Mouse (Mus musculus) olfactory bulb, adult 2 months (tissue): ENCODE results near the gene Ccdc30. TPM values are rescaled to one million over a fixed set of nuclear protein-coding genes. Genes with fewer than 3 reads are reported as not detected.

Source experiments
- H3K27ac ChIP-seq: fragments of 200-500 bp; 2 replicates; pipeline ENCODE4 v1.5.1; 2012; ENCODE audit warnings: low read depth, low read length; ENCODE audit not compliant: insufficient read depth
- H3K4me1 ChIP-seq: fragments of 200-500 bp; 2 replicates; pipeline ENCODE4 v1.6.1; 2012; ENCODE audit warnings: low read length; ENCODE audit not compliant: control insufficient read depth, insufficient read depth
- H3K4me3 ChIP-seq: fragments of 200-500 bp; 2 replicates; pipeline ENCODE4 v1.5.1; 2012; ENCODE audit warnings: mild to moderate bottlenecking, low read depth, low read length, moderate library complexity; ENCODE audit not compliant: insufficient read depth
- CTCF ChIP-seq: fragments of 200-500 bp; IDR thresholded peaks from 2 replicates; pipeline ENCODE4 v1.5.1; 2012; ENCODE audit warnings: low read depth, mild to moderate bottlenecking, low read length, moderate library complexity; ENCODE audit not compliant: insufficient read depth
- POLR2A ChIP-seq: fragments of 200-500 bp; IDR thresholded peaks from 2 replicates; pipeline ENCODE4 v1.6.1; 2012; ENCODE audit warnings: mild to moderate bottlenecking, low read depth, low read length, moderate library complexity; ENCODE audit not compliant: insufficient read depth
- WGBS: fragments of 180-500 bp; shearing (Covaris S2); methylation state at CpG from one replicate; pipeline ENCODE4 v1.1.7; 2018; 5-methylcytosine and 5-hydroxymethylcytosine counted together
- polyA plus RNA-seq: library from polyadenylated mRNA; stranded (reverse); fragments of >200 nt; gene quantifications from 2 replicates; pipeline ENCODE4 v1.2.4, GENCODE M21; 2012; ENCODE audit warnings: low replicate concordance; ENCODE audit not compliant: missing spikeins, insufficient read depth, insufficient read length

Gene Ccdc30
- polyA plus RNA-seq, result not detected in 2 replicates

- TF ChIP-seq CTCF (no peak), POLR2A (peak; percentile 48)
- Histone ChIP-seq H3K27ac (no peak within 1 kb of the TSS), H3K4me3 (peak within 1 kb of the TSS; percentile 53), H3K4me1 (peaks cover 7% of the 10 kb centered on the region)
- under 1% methylated on average over 49 of the region's 49 CpGs for WGBS
These were observed at the start of gene Ccdc30 for GRCm38 (mm10) chr4:119415072-119415753. TSS of gene Ccdc30 (minus strand) at chr4:119415521.

DNA sequence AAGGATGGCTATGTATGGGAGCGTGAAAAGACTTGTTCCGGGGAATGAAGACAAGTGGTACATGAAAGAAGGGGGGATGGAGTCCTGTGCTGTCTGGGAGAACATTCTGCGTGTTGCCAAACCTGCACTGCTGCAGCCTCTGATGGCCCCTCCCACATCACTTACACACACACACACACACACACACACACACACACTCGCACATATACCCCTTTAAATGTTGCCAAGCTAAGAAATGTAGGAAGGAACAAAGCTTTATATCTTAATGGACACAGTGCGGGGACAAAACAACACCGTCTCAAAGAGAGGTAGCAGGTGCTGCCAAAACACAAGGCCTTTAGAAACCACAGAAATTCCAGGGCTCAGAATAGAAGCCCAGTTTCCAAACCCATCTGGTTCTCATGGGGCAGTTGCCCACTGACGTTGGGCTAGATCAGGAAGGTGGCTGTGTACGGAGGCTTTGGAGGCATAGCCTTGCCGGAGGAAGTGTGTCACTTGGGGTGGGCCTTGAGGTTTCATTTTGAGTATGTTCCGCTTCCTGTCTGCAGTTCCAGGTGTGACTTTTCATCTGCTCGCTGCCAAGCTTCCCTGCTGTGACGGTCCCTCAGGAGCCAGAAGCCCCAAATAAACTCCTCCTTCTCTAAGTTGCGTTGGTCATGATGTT, 48.6 kb upstream of the Ccdc30 start:
- peaks cover 30% of the 10 kb centered on the region for H3K4me1 ChIP-seq

GRCm38 (mm10) chr4:119462858-119463755, 47.8 kb upstream of the Ccdc30 start:
- Histone ChIP-seq H3K4me3 (no peak overlapping the region), H3K27ac (peak overlapping the region; percentile 71), H3K4me1 (peaks cover 28% of the 10 kb centered on the region)
- no peak for TF ChIP-seq CTCF
- no peak for TF ChIP-seq POLR2A
- 11% methylated on average over 11 of the region's 11 CpGs for WGBS

More for the DNA sequence above, 48.6 kb upstream of the Ccdc30 start:
- WGBS, result 59% methylated on average over 13 of the region's 13 CpGs
- H3K4me3 ChIP-seq, result no peak overlapping the region
- peak overlapping the region; percentile 71 for H3K27ac ChIP-seq
- TF ChIP-seq POLR2A (no peak), CTCF (no peak)

DNA sequence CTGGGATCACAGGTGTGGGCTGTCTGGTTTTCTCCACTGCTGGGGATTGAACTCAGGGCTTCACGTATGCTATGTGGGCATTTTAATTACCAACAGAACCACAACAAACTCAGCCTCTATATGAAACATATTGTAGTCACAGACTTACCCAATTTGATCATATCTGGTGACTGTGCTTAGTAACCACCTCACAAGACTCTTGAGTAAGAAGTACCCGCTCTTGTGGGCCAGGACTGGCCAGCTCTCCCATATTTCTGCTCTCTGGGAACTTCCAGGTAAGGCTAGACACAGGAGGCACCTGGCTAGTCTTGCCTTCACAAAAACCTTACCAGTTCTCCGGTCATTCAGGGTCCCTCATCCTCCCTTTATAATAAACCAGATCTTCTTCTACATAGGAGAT, 47.1 kb upstream of the Ccdc30 start:
- 85% methylated on average over 3 of the region's 3 CpGs for WGBS
- H3K4me3 ChIP-seq, result no peak overlapping the region
- H3K4me1 ChIP-seq, result peaks cover 25% of the 10 kb centered on the region
- peak overlapping the region; percentile 71 for H3K27ac ChIP-seq
- no peak for TF ChIP-seq POLR2A
- TF ChIP-seq CTCF, result no peak

GRCm38 (mm10) chr4:119460728-119461141, 45.4 kb upstream of the Ccdc30 start:
- Histone ChIP-seq H3K27ac (peak overlapping the region; percentile 96), H3K4me1 (peaks cover 25% of the 10 kb centered on the region), H3K4me3 (no peak overlapping the region)
- 6% methylated on average over 8 of the region's 8 CpGs for WGBS
- TF ChIP-seq CTCF (peak; percentile 27; the same call in 1 of the 2 replicates), POLR2A (no peak)

DNA sequence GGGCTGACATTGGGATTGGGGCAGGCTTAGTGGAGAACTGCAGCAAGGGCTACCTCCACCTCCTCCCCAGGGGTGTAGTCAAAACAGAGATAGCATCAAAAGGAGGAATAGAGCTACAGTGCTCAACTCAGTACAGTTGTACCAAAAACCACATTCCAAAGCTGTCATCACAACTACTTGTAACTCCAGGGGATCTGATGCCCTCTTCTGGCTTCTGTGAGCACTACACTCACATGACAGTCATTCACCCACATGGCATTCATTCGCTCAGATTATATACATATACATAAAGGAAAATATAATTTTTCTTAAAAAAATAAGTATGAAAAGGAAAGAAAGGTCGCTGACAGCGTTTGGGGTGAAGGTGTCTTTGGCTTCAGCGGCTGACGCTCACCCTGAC, 45.0 kb upstream of the Ccdc30 start:
- Histone ChIP-seq H3K27ac (peak overlapping the region; percentile 96), H3K4me3 (no peak overlapping the region), H3K4me1 (peaks cover 25% of the 10 kb centered on the region)
- 41% methylated on average over 5 of the region's 5 CpGs for WGBS
- TF ChIP-seq POLR2A (no peak), CTCF (no peak)

GRCm38 (mm10) chr4:119453533-119453932, 38.2 kb upstream of the Ccdc30 start:
- Histone ChIP-seq H3K4me1 (peaks cover 11% of the 10 kb centered on the region; the same call in 1 of the 2 replicates), H3K27ac (no peak overlapping the region), H3K4me3 (no peak overlapping the region)
- 23% methylated on average over 6 of the region's 6 CpGs for WGBS
- TF ChIP-seq POLR2A, result no peak
- no peak for TF ChIP-seq CTCF

GRCm38 (mm10) chr4:119453128-119453527, 37.8 kb upstream of the Ccdc30 start:
- peaks cover 11% of the 10 kb centered on the region; the same call in 1 of the 2 replicates for H3K4me1 ChIP-seq
- H3K4me3 ChIP-seq, result no peak overlapping the region
- TF ChIP-seq CTCF, result no peak
- no peak for TF ChIP-seq POLR2A
- 71% methylated on average over 5 of the region's 5 CpGs for WGBS
- H3K27ac ChIP-seq, result no peak overlapping the region

DNA sequence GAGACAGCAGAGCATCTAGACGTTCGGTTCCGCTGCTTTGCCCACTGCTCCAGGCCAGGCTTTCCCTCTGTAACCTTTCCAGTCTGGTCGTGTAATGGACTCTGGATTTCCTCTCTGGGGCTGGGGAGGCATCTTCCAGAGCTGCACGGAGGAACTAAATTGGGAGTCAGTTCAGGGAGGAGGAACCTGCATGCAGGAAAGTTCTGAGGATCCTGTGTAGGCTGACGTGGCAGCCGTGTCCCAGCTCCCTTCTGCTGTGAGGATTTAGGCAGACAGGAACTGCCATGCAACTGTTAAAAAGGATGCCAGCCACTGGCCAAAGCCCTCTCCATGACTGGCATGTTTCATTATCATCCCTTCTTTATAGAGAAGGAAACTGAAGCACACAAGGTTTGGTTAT, 35.1 kb upstream of the Ccdc30 start:
- no peak for TF ChIP-seq POLR2A
- no peak for TF ChIP-seq CTCF
- no peak overlapping the region for H3K27ac ChIP-seq
- H3K4me3 ChIP-seq, result no peak overlapping the region
- H3K4me1 ChIP-seq, result peaks cover 11% of the 10 kb centered on the region; the same call in 1 of the 2 replicates
- 62% methylated on average over 7 of the region's 7 CpGs for WGBS
